Mouse (Mus musculus) adrenal gland, adult (tissue): Measurements from ENCODE around the gene Sptssb.

Experiments
- DNase-seq, 2 experiments: peaks; one replicate each; pipeline ENCODE4 v3.0.0; 2022 to 2023; ENCODE audit warnings: low spot score in 1 of 2; ENCODE audit not compliant: inconsistent age in 2 of 2

The Sptssb gene

DNA sequence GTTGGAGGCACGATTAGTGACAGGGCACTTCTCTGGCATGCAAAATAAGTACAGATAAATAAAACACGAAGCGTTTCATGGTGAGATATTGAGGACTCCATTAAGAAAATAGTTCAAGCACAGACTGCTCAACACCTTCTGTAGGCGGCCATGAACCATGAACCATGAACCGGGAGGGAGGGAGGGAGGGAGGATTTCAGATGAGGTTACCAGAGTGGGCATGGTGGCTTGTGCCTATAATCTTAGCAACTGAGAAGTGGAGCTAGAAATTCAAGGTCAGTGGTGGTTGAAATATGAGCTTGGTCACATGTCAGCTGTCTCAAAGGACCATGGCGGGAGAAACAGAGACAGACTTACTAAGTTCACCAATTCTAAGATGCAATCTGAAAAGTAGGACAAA, 20.3 kb downstream of the Sptssb start:
- DNase-seq: no peak

DNA sequence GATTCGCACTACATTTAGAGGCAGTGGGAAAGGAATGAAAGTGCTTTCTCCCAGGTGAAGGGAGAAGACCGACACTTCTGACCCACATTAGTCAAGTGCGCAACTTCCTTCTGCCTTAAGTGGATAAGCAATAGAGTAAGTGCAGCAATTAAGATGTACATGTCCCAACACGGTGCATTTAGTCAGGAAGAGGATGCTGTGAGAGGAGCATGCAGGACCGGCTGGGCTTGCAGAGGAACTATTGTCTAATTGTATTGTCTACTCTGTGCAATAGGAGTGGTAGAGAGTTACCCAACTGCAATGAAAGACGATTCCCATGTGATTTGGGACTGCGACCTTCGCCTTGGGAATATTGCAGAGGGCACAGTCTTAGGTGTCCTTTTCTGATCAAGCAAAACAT, 30.2 kb downstream of the Sptssb start:
- DNase-seq: no peak

DNA sequence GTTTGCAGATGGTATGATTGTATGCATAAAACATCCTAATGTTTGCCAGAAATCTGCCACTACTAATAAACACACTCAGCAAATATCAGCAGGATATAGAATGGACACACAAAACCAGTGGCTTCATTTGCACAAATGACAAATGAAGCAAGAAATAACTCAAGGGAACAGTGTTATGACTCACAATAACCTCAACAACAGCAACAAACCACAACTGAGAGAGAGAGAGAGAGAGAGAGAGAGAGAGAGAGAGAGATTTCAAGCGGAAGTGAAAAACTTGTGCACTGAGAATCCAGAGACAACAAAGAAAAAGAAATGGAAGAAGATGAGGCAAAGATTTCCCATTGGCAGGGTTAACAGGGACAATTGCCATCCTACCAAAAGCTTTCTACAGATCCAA, 35.2 kb downstream of the Sptssb start:
- no peak for DNase-seq

DNA sequence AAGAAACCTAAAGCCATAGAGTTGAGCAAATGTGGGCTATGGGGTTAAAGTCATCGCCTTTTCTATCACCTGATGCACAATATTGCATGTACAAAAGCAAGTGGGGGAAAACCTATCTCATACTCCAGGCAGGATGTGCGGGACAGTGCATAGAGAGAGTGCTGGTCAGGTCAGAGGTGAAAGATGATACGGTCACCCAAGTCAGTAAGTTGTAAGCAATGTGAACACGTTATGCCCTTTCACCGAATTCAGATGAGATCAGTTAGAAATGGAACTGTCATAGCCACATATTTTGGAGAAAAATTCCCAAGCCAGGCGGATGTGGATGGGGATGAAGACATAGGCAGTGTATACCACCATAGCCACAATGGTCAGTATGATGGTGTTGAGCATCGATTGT, 39.1 kb downstream of the Sptssb start:
- no peak for DNase-seq

DNA sequence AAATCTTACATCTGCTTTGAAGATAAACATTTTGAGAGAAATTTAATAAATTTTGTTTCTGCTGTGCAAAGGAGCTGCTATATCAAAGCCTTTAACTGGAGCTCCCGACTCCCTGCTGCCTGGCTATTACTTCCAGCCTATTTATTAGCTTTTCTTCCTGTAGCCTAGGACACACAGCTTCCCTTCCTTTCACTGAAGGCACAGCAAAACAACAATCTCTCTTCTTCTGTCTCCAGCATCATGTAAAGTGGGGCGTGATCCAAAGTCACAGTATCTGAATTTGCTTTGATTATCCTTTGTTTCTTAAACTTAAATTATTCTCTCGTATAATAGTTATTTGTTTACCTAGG, 39.9 kb downstream of the Sptssb start:
- DNase-seq: no peak

DNA sequence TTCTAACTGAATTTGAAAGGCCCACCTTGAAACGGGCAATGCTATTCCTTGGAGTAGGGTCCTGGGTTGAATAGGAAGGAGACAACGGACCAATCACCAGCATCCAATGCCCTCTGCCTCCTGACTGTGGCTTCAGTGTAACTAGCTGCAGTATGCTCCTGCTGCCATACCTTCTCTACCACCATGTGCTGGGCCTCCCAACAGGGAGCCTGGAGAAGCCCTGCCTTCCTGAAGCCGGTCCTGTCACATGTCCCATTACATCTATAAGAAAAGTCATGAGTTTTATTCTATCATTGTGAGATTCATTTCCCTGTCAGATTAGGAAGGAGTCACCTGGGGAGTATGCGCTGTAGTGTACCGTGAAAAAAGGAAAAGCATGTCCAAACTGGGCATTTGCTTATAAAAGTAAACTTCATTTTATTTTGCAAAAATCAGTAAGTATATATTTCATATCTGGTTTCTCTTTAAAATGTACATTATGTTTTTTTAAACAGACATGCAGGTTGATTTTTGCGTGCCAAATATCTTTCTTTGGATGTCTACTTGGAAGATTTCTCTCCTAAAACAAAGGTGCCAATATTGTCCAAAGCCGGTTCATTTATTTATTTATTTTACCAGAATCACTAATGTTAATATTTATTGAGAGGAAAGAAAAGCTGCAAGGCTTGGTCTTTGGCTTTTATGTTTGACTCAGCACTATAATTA, 40.4 kb downstream of the Sptssb start:
- no peak for DNase-seq

DNA sequence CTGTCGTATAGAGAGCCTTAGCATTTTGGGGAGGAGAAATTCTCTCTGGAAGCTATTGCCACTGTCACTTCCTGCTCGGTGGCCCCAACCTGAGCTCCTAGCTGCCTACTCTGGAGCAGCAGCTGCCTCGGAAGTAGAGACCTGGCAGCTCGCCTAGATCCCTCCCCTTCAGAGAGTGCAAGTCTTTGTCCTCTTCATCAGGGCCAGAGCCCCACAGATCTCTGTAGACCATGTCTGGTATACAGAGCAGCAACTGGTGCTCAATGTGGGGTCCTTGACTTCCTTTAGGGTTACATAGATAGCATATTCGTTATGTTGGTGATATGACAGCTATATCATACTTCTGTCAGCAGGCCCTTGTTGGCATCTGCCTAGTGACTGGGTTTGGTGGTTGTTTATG, 41.3 kb downstream of the Sptssb start:
- no peak for DNase-seq

DNA sequence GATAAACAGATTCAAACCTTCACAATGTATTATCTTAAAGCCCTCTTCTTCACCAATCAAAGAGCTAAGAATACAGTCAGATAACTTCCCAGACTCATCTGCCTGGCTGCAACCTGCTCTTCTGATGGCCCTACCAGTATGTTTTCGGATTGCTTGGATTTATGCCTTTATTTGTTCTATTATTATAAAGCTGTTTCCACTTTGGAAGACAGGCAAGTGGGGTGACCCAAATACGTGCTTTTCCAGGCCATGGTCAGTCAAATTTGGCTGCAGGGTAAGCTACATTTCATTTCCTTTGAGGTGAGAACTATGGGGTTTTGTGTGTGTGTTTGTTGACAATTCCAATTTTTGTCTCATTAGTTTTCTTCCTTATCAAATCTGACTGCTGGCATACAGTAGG, 43.2 kb downstream of the Sptssb start:
- no peak for DNase-seq

DNA sequence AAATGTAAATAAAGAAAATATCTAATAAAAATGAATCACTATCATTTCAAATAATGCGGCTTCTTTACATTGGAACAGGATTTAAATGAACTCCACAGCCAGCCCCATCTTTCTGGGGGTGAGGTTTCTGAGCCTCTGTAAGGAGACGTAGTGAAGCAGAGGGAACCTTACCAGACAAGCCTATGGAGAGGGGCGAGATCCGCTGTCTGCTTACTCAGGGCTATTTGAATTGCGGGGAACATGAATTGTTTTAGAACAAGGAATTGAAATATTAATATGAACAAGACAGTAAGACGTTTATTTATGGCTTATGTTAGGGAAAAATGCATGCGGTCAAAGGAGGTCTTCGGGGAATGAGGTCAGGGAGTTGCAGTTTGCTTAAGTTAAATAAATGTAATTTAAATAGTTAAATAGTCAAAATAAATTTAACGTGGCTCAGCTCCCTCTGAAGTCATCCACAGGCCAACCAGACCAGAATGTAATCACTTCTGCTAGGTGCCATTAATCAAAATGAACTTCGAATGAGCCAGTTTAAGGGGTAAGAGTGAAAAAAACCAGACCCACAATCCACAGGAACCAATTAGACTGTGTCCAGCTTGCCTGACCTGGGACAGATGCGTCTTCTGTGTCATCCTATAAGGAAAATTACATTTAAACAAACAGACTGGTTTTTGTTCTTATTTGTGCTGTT, 46.6 kb downstream of the Sptssb start:
- no peak for DNase-seq

DNA sequence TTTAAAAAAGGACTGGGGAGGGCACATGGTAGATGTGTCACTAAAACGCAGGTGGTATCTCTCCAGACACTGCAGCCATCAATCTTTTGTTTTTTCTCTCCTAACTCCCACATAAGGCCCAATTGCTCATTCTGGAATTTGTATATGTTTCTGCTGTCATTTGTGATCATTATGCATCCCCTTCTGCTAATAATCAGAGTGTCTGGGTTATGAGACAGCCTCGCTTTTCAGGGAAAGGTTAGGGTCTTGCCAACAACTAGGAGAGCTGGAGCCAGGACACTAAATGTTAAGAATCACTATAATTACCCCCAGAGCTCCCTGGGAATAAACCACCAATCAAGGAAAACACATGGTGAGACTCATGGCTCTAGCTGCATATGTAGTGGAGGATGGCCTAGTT, 47.3 kb downstream of the Sptssb start:
- DNase-seq: no peak

DNA sequence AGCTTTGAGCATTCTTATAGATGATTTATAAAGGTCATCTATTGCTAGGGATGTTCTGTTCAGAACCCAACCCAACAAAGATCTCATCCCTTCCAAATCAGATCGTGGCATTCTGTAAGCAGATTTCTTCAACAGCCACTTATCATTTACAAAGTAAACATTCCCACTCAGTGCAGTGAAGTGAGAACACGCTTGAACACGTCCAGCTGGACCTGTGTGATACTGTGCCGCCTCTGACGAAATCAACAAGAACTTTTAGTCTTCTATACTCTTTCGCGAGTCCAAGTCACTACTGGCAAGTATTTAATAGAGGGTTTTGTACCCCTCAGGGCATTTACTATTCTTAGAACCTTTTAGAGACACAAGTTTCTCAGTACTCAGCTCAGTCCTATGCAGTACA, 51.3 kb downstream of the Sptssb start:
- no peak for DNase-seq

DNA sequence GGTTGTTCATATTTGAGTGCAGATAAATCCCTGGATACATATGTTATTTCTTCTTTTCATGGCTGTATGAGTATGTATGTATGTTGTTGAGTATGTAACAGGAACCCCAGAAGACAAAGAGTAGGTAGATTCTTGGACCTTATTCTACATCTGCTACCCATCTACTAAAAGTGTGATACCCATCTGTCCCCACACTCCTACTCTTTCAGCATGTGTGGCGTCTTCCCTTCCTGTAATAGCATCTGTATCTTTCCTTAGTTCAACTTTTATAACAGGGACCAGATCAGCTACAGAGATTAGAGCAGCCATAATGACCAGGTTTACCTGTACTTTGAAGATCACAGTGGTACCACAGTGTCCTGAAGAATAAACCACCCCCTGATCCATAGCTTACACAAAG, 56.6 kb downstream of the Sptssb start:
- no peak for DNase-seq

DNA sequence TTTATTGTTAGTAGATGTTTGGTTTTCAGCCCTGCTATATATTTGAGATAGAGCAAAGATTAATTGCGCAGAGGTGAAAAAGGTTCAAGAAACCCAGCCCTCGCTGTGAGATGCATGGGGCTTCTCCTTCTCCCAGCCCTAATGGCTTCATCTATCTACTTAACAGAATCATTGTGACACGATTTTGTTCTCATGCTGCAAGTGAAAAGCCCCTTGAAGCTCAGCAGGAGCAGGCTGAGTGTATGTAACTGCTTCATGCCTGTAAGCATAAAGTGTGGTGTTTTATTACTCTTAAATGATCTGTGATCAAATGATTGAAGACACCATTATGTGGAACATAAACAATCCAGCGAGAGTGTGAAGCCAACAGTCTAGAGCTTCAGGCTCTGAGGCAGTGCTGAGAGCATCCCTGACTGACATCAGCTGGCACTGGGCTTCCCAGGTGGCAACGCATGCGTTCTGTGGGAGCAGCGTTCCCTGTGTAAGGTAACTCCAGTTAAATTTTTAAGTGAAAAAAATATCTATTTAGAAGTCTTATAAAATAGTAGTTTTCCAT, 58.8 kb downstream of the Sptssb start:
- DNase-seq: no peak

DNA sequence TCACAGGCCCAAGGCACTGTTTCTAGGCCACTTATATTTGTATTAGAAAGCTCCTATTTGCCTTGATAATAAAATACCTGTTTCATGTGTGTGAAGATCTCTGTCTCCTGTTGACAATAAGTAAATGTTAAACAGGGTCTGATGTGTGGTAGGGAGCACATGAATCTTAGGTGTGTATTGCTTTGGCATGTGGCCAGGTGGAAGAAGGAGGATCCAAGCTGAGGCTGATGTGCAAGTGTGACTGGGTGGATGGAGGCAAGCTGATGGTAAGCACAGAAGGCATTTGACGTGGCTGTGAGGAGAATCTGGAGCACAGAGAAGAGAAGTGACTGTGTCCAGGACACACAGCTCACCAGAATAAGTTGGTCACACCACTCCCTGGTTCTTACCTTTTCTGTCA, 60.6 kb downstream of the Sptssb start:
- DNase-seq: no peak

DNA sequence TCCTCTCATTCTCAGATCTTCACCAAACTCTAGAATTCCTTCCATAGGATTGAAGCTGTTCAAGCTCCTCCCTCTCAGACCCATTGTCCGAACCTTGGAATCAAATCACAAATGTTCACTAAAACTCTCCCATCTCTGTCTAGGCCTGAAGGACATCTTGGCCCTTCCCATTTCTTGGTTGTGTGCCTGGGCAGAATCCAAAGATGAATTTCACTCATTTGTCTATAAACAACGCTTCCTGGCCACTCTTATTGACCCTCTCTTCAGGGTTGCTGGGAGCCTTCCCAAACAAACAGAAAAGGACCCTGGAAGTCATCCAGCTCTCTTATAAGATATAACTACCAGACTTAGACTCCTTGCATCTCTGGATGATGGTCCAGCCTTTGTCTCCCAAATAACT, 61.8 kb downstream of the Sptssb start:
- no peak for DNase-seq

DNA sequence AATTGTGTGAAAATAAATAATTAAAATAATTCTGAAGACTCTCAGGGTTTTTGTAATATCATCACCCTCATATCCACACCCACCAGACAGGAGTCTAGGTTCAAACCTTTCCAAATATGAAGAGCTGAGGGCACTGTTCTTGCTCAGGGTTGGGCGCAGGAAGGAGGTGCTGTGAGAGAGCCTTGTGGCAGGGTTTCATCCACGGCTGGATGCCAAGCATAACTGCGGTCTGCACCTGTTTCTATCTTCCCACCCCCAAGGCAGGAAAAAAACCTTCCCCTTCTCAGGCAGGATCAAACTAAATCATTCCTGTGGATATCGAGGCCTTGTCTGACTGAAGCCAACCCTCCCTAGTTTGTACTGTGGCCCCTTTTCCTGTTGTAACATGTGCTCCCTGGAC, 62.2 kb downstream of the Sptssb start:
- no peak for DNase-seq

DNA sequence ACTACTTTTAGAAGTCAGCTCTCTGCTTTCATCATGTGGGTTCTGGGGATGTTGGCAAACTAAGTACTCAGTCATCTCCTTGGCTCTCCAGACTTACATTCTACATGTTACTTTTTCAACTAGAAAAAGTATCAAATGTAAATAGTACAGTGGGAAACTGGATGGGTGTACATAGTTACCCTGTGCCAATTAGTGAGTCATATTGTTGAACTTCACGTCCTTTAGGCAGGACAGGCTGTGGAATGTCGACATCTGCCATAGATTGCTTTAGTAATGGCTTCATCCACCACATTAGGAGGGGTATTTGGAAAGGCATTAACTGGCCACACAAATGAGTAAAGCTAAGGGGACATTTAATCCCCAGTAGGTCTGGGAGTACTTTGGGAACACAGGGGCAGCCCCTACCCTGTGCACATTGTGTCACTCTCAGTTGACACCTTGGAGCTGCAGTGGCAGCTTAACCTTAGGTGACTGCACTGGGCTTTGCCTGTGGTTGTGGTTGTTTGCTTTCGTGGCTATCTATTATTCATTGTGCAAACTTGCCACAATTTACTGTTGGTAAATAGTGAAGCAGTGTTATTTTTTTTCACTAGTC, 66.8 kb downstream of the Sptssb start:
- DNase-seq: no peak

DNA sequence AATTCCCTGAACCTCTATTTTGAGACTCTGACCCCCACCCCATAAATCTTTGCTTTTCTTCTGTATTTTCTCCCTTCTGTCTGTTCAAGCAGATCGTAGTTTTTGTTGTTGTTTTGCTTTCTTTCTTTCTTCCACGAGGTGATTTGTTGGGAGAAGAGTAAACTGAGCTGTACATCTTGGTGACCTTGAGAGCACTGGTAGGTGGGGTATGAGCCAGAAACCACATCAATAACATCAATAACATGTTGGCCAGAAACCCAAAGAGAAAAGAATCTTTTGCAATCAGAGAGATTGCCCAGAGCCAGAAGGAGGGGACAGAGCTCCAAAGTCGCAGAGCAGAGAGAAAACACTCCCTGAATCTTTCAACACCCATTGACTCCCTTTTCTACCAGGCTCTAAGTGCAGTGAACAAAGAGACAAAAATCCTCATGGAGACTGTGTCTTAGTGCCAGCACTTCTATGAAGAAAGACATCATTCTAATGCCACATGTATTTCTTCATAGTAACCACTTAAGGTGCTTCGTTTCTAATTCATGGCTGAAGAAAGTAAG, 80.4 kb downstream of the Sptssb start:
- peak in 1 of 2 experiments; percentile 29 for DNase-seq

DNA sequence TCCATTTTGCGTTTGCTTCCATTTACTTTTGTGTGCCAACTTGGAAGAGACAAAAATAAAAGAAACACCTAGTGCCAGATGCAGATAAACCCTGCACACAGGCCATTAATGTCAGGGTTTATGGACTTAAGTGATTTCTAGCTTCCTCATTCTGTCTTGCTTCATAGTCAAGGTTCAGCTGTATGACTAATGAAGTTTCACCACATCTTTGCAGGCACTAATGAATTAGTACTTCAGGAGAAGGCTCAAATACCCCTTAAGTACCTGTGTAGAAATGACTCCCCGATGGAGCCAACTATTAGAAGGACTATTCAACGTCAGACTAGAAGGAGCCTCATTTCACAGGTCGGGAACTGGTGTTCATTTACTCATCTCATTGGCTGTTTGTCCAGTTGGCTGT, 86.4 kb downstream of the Sptssb start:
- DNase-seq: peak in 1 of 2 experiments; percentile 74
